Mouse (Mus musculus): Measurements from ENCODE around the gene Nsun4.

- TF ChIP-seq POLR2A (IDR thresholded peaks at IDR 0.05; ENCODE audit: borderline replicate concordance, extremely low read depth, insufficient read depth, insufficient read length, poor library complexity, severe bottlenecking) (no peak), CTCF (IDR thresholded peaks at IDR 0.05; ENCODE audit: borderline replicate concordance, extremely low read depth, insufficient read depth, insufficient read length) (no peak)
These were observed 66.2 kb downstream of the Nsun4 start for GRCm38 (mm10) chr4:115987436-115987835.

All from brain, embryonic 14.5 days (tissue).